22 mouse cellular contexts compared by ENCODE assay signal in genomic region chr12:17565393-17566045, GRCm38 (mm10). TPM values are rescaled to one million over a fixed set of nuclear protein-coding genes. Genes with fewer than 3 reads are reported as not detected.
A peak's percentile ranks its signal among the peaks of the same experiment; 100 is the strongest.
DNase-seq lines count a peak whose midpoint lies in the region; ATAC-seq and TF ChIP-seq lines count a peak whose summit lies in the region.
"Had no signal": no experiment of that assay in that cellular context is flagged by ENCODE, and none has a peak within 500 bp of the region (broad histone marks: within the 10 kb centered on the region; RNA-seq: fewer than 3 reads in every experiment).

No protein-coding gene starts in this region.

- H3K27ac ChIP-seq in heart, embryonic 11.5 days (ENCODE audit: low read depth, low read length): no peak overlapping the region
- H3K27ac ChIP-seq in liver, embryonic 13.5 days: peak overlapping the region; percentile 62
- H3K27ac ChIP-seq in liver, postnatal 0 days (ENCODE audit: low read depth): no peak overlapping the region
- H3K27ac ChIP-seq: embryonic facial prominence, embryonic 13.5 days; heart, embryonic 15.5 days; hindbrain, embryonic 10.5 days; hindbrain, embryonic 15.5 days had no signal

- no peaks in the 10 kb centered on the region for H3K4me1 ChIP-seq in heart, embryonic 11.5 days (ENCODE audit: control insufficient read depth, insufficient read depth, low read length)
- peaks cover 21% of the 10 kb centered on the region for H3K4me1 ChIP-seq in liver, embryonic 13.5 days (replicated peaks)
- H3K4me1 ChIP-seq in liver, postnatal 0 days (ENCODE audit: insufficient read depth): no peaks in the 10 kb centered on the region; the same call in none of the 2 replicates
- H3K4me1 ChIP-seq: embryonic facial prominence, embryonic 13.5 days; heart, embryonic 15.5 days; hindbrain, embryonic 10.5 days; hindbrain, embryonic 15.5 days had no signal

- peak; percentile 52; the same call in 1 of the 2 replicates for ATAC-seq in heart, embryonic 11.5 days (replicated peaks; ENCODE audit: insufficient number of reproducible peaks, low FRiP score, low TSS enrichment)
- peak; percentile 82 for ATAC-seq in erythroid progenitor cell, adult 5-6 weeks (replicated peaks; ENCODE audit: low FRiP score, poor library complexity, severe bottlenecking)
- peak; percentile 99 for ATAC-seq in liver, embryonic 13.5 days (ENCODE audit: low read depth)
- ATAC-seq in liver, postnatal 0 days: peak; percentile 96
- ATAC-seq in megakaryocyte progenitor cell, adult 5-6 weeks (replicated peaks; ENCODE audit: poor library complexity): no peak
- ATAC-seq: CD4-positive, CD25-positive, alpha-beta regulatory T cell, adult 4 months; forebrain, embryonic 16.5 days had no signal

- H3K9me3 ChIP-seq in heart, embryonic 11.5 days (replicated peaks; ENCODE audit: control insufficient read depth, low read length): no peaks in the 10 kb centered on the region
- no peaks in the 10 kb centered on the region for H3K9me3 ChIP-seq in liver, embryonic 13.5 days (replicated peaks)
- H3K9me3 ChIP-seq in liver, postnatal 0 days (ENCODE audit: low read length): no peaks in the 10 kb centered on the region
- H3K9me3 ChIP-seq: embryonic facial prominence, embryonic 13.5 days; G1E; heart, embryonic 15.5 days; hindbrain, embryonic 10.5 days; hindbrain, embryonic 15.5 days had no signal

- peak; percentile 76 for TF ChIP-seq EP300 in liver, postnatal 0 days (IDR thresholded peaks at IDR 0.05; ENCODE audit: low read depth)

- no peaks in the 10 kb centered on the region for H3K36me3 ChIP-seq in heart, embryonic 11.5 days (ENCODE audit: control insufficient read depth, insufficient read depth, low read length)
- no peaks in the 10 kb centered on the region for H3K36me3 ChIP-seq in liver, embryonic 13.5 days
- H3K36me3 ChIP-seq in liver, postnatal 0 days (replicated peaks; ENCODE audit: insufficient read depth, low read length): no peaks in the 10 kb centered on the region
- H3K36me3 ChIP-seq: embryonic facial prominence, embryonic 13.5 days; G1E; heart, embryonic 15.5 days; hindbrain, embryonic 10.5 days; hindbrain, embryonic 15.5 days had no signal

- no peaks in the 10 kb centered on the region for H3K27me3 ChIP-seq in heart, embryonic 11.5 days (ENCODE audit: control insufficient read depth, insufficient read depth, low read length)
- no peaks in the 10 kb centered on the region for H3K27me3 ChIP-seq in liver, embryonic 13.5 days
- H3K27me3 ChIP-seq in liver, postnatal 0 days (ENCODE audit: insufficient read depth, low read length): no peaks in the 10 kb centered on the region
- H3K27me3 ChIP-seq: embryonic facial prominence, embryonic 13.5 days; heart, embryonic 15.5 days; hindbrain, embryonic 15.5 days had no signal

- TF ChIP-seq CTCF in liver, postnatal 0 days (IDR thresholded peaks at IDR 0.05; ENCODE audit: low read depth): no peak

- H3K9ac ChIP-seq in heart, embryonic 11.5 days (ENCODE audit: low read depth, low read length): no peak overlapping the region
- H3K9ac ChIP-seq in liver, embryonic 13.5 days: no peak overlapping the region
- no peak overlapping the region for H3K9ac ChIP-seq in liver, postnatal 0 days (replicated peaks)
- H3K9ac ChIP-seq: embryonic facial prominence, embryonic 13.5 days; heart, embryonic 15.5 days; hindbrain, embryonic 15.5 days had no signal

- intact Hi-C loops in gastrocnemius, postnatal 36 days (cut with DNase I): no loop called here

- H3K4me3 ChIP-seq in heart, embryonic 11.5 days (ENCODE audit: low read depth, low read length): no peak overlapping the region
- no peak overlapping the region for H3K4me3 ChIP-seq in liver, embryonic 13.5 days (replicated peaks)
- no peak overlapping the region for H3K4me3 ChIP-seq in liver, postnatal 0 days (ENCODE audit: low read depth, low read length)
- H3K4me3 ChIP-seq: embryonic facial prominence, embryonic 13.5 days; heart, embryonic 15.5 days; hindbrain, embryonic 10.5 days; hindbrain, embryonic 15.5 days had no signal

- 67% methylated on average over 3 of the region's 3 CpGs for WGBS in heart, embryonic 11.5 days (ENCODE audit: insufficient replicate concordance)
- 38% methylated on average over 3 of the region's 3 CpGs for WGBS in liver, embryonic 13.5 days (ENCODE audit: insufficient replicate concordance)
- WGBS in liver, postnatal 0 days (ENCODE audit: insufficient replicate concordance): 71% methylated on average over 3 of the region's 3 CpGs

- DNase-seq in heart, adult 9 months (ENCODE audit: low spot score in 2 of 2): no peak
- peak; percentile 66 for DNase-seq in liver, embryonic 13.5 days
- DNase-seq in liver, postnatal 0 days: no peak
- no peak for DNase-seq in right cerebral cortex, postnatal 36 days (ENCODE audit: low spot score in 2 of 2)
- no peak for DNase-seq in gastrocnemius, postnatal 36 days
- DNase-seq: adrenal gland, postnatal 10 days; B cell, adult 2 months; cerebellum, adult 18-20 months; cerebellum, adult 9-11 months; cerebellum, postnatal 36 days; gastrocnemius, postnatal 14 days; heart, postnatal 14 days had no signal

- no peak overlapping the region for H3K4me2 ChIP-seq in heart, embryonic 11.5 days
- peak overlapping the region; percentile 32 for H3K4me2 ChIP-seq in liver, embryonic 13.5 days
- H3K4me2 ChIP-seq in liver, postnatal 0 days (ENCODE audit: low read depth, low read length): no peak overlapping the region
- H3K4me2 ChIP-seq: embryonic facial prominence, embryonic 13.5 days; heart, embryonic 15.5 days; hindbrain, embryonic 15.5 days had no signal

RNA-seq across cellular contexts. Expression of gene Odc1, which starts 20.9 kb away (rescaled TPM):
- 158 and 159 TPM in 2 replicates for polyA plus RNA-seq in heart, embryonic 11.5 days (2014; fragmentation: Nextera tagmentation; extraction: Ambion mirVana)
- total RNA-seq in erythroid progenitor cell, adult 5-6 weeks (2015; ENCODE audit: low replicate concordance): 1,351 and 1,432 TPM in 2 replicates
- total RNA-seq in erythroid progenitor cell, adult 5-6 weeks (2017; ENCODE audit: low replicate concordance): 1,739 and 2,218 TPM in 2 replicates
- 465 and 535 TPM in 2 replicates for polyA plus RNA-seq in liver, embryonic 13.5 days (2015; fragmentation: Nextera tagmentation; extraction: Ambion mirVana)
- 158 and 161 TPM in 2 replicates for polyA plus RNA-seq in liver, postnatal 0 days (2015; fragmentation: Nextera tagmentation; extraction: Ambion mirVana)
- 241 TPM in 2 replicates for total RNA-seq in megakaryocyte progenitor cell, adult 5-6 weeks (2015)
- total RNA-seq in megakaryocyte progenitor cell, adult 5-6 weeks (2017): 406 and 410 TPM in 2 replicates
- 100 to 1,000 TPM in 1 of 2 experiments, 10 to 100 TPM in 1; 99.8 to 111 TPM for total RNA-seq in gastrocnemius, postnatal 36 days (2021)
